Mouse (Mus musculus) limb, embryonic 10.5 days (tissue): ENCODE data around the gene Sipa1l3. TPM values are rescaled to one million over a fixed set of nuclear protein-coding genes. Genes with fewer than 3 reads are reported as not detected.
A peak's percentile ranks its signal among the peaks of the same experiment; 100 is the strongest.

ENCODE experiments used
- DNase-seq: peaks from one replicate; pipeline ENCODE4 v3.0.0-alpha.2; 2017; ENCODE audit warnings: low spot score
- H3K27ac ChIP-seq: fragments of 300-500 bp; sonication (generic); 2 replicates; pipeline ENCODE4 v1.5.1; 2016; ENCODE audit warnings: mild to moderate bottlenecking
- H3K27me3 ChIP-seq: fragments of 300-500 bp; sonication (generic); 2 replicates; pipeline ENCODE4 v1.6.1; 2016; ENCODE audit warnings: low read depth, mild to moderate bottlenecking; ENCODE audit not compliant: poor library complexity, severe bottlenecking
- H3K36me3 ChIP-seq: fragments of 300-500 bp; sonication (generic); 2 replicates; pipeline ENCODE4 v1.6.1; 2016; ENCODE audit warnings: mild to moderate bottlenecking, moderate library complexity
- H3K4me1 ChIP-seq: fragments of 300-500 bp; sonication (generic); 2 replicates; pipeline ENCODE4 v1.6.1; 2016
- H3K4me3 ChIP-seq: fragments of 300-500 bp; sonication (generic); 2 replicates; pipeline ENCODE4 v1.5.1; 2016; ENCODE audit warnings: mild to moderate bottlenecking, moderate library complexity
- H3K9me3 ChIP-seq: fragments of 300-500 bp; sonication (generic); replicated peaks from 2 replicates; pipeline ENCODE4 v1.6.1; 2016; ENCODE audit warnings: mild to moderate bottlenecking
- WGBS: fragments of 180-500 bp; shearing (Covaris S2); methylation state at CpG from one replicate; pipeline ENCODE4 v1.1.7; 2016; 5-methylcytosine and 5-hydroxymethylcytosine counted together
- polyA plus RNA-seq: library from polyadenylated mRNA; unstranded; fragments of >200 nt; fragmentation: Nextera tagmentation; extraction: Ambion mirVana; gene quantifications from 2 replicates; pipeline ENCODE4 v1.2.1, GENCODE M21; 2016

Sipa1l3 gene
- polyA plus RNA-seq, 1 experiment from 2014 or later = 12.6 TPM

GRCm38 (mm10) chr7:29318115-29318911 lies 200.1 kb downstream of the Sipa1l3 start:
- no peaks in the 10 kb centered on the region for H3K9me3 ChIP-seq
- WGBS = 5% methylated on average over 18 of the region's 18 CpGs
- H3K4me1 ChIP-seq = peaks cover 89% of the 10 kb centered on the region
- H3K27me3 ChIP-seq = no peaks in the 10 kb centered on the region
- peaks cover 36% of the 10 kb centered on the region for H3K36me3 ChIP-seq
- H3K27ac ChIP-seq = peak overlapping the region; percentile 95
- peak; percentile 65 for DNase-seq
- peak overlapping the region; percentile 45 for H3K4me3 ChIP-seq

DNA sequence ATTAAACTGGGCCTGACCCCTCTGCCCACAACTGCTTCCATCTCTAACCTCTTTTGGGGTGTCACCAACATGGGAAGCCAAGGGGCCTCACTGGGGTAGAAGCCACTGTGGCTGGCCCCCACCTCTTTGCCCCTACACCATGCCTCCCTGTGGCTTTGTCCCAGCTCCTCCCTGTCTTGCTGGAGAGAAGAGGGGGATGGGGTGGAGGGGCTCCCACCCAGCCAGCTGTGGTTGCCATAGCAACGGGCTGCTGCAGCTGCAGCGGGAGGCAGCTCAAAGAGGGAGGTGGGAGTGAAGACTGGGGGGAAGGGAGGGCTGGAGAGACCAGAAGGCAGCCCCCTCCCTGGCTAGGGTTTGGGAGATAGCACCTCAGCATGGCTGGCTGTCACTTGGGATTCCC lies 200.9 kb downstream of the Sipa1l3 start:
- peak; percentile 89 for DNase-seq
- no peaks in the 10 kb centered on the region for H3K9me3 ChIP-seq
- H3K27ac ChIP-seq = peak overlapping the region; percentile 95
- no peaks in the 10 kb centered on the region for H3K27me3 ChIP-seq
- peaks cover 35% of the 10 kb centered on the region for H3K36me3 ChIP-seq
- 0% methylated on average over 2 of the region's 2 CpGs for WGBS
- H3K4me3 ChIP-seq = peak overlapping the region; percentile 45
- H3K4me1 ChIP-seq = peaks cover 96% of the 10 kb centered on the region

GRCm38 (mm10) chr7:29316976-29317375 lies 201.5 kb downstream of the Sipa1l3 start:
- H3K9me3 ChIP-seq = no peaks in the 10 kb centered on the region
- no peaks in the 10 kb centered on the region for H3K27me3 ChIP-seq
- peak overlapping the region; percentile 45 for H3K4me3 ChIP-seq
- peaks cover 39% of the 10 kb centered on the region for H3K36me3 ChIP-seq
- peak overlapping the region; percentile 95 for H3K27ac ChIP-seq
- 2% methylated on average over 10 of the region's 10 CpGs for WGBS
- peak; percentile 80 for DNase-seq
- peaks cover 95% of the 10 kb centered on the region for H3K4me1 ChIP-seq

- H3K27me3 ChIP-seq = no peaks in the 10 kb centered on the region
- WGBS = 62% methylated on average over 17 of the region's 17 CpGs
- no peak for DNase-seq
- H3K9me3 ChIP-seq = no peaks in the 10 kb centered on the region
- H3K27ac ChIP-seq = peak overlapping the region; percentile 95
- H3K36me3 ChIP-seq = peaks cover 45% of the 10 kb centered on the region
- peaks cover 87% of the 10 kb centered on the region for H3K4me1 ChIP-seq
- H3K4me3 ChIP-seq = peak overlapping the region; percentile 18
Measured at GRCm38 (mm10) chr7:29316137-29316734, 202.2 kb downstream of the Sipa1l3 start.

- WGBS = 86% methylated on average over 13 of the region's 13 CpGs
- no peaks in the 10 kb centered on the region for H3K9me3 ChIP-seq
- peaks cover 52% of the 10 kb centered on the region for H3K36me3 ChIP-seq
- H3K4me3 ChIP-seq = no peak overlapping the region
- 0 out of 2 replicates have a peak, but pooled peaks cover under 1% of the 10 kb centered on the region for H3K27me3 ChIP-seq
- H3K4me1 ChIP-seq = peaks cover 76% of the 10 kb centered on the region
- no peak for DNase-seq
- H3K27ac ChIP-seq = peak overlapping the region; percentile 95
Measured at GRCm38 (mm10) chr7:29314844-29315628, 203.4 kb downstream of the Sipa1l3 start.

DNA sequence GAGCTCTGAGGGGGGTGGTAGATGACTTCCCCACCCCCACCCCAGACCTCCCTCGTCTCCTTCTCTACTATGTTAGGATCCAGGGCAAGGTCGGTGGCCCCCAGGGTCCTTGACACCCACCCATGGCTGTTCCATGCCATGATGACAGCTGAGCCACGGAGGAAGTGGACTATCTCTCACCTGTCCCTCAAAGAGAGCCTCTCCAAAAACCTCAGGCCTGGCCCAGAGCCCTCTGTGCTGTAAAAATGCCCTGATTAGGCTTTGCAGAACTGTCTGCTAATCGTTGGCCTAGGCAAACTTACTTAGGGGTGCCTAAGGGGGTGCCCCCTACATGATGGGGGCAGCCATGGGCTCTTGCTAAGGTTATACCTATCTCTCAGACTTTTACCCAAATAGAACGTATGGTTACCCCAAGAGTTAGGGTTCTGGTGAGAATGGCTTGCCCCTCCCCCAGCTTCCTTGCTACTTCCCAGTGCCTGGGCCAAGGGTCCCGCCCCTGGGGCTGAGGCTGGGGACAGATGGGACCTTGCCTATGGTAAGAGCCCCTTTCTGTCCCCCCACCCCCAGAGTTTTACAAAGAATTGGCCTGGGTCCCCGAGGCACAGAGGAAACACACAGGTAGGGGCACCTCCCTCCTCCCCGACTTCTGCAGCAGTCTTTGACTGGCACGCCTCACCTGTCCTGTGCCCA lies 204.7 kb downstream of the Sipa1l3 start:
- DNase-seq = no peak
- peaks cover 52% of the 10 kb centered on the region for H3K36me3 ChIP-seq
- H3K27ac ChIP-seq = peak overlapping the region; percentile 66
- 0 out of 2 replicates have a peak overlapping the region, but pooled peaks have one; percentile 0 for H3K4me3 ChIP-seq
- H3K27me3 ChIP-seq = 0 out of 2 replicates have a peak, but pooled peaks cover 9% of the 10 kb centered on the region
- H3K4me1 ChIP-seq = peaks cover 75% of the 10 kb centered on the region
- 50% methylated on average over 9 of the region's 9 CpGs for WGBS
- H3K9me3 ChIP-seq = no peaks in the 10 kb centered on the region

DNA sequence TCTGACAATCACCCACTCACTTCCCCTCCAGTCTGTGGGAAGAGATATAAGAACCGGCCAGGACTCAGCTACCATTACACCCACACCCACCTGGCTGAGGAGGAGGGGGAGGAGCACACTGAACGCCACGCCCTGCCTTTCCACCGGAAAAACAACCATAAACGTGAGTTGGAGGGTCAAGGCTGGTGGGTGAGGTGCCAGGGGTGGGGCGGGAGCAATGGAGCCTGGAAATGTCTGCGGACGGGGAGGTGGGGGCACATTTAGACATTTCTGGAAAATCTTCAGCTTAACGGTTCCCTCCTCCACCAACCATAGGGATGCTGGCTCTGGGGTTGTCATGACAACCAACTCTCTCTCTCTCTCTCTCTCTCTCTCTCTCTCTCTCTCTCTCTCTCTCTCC lies 205.4 kb downstream of the Sipa1l3 start:
- WGBS = 29% methylated on average over 9 of the region's 9 CpGs
- Histone ChIP-seq H3K27me3 (0 out of 2 replicates have a peak, but pooled peaks cover 9% of the 10 kb centered on the region), H3K4me1 (peaks cover 75% of the 10 kb centered on the region), H3K4me3 (peak overlapping the region; percentile 20; the same call in 1 of the 2 replicates), H3K9me3 (no peaks in the 10 kb centered on the region), H3K27ac (peak overlapping the region; percentile 66), H3K36me3 (peaks cover 52% of the 10 kb centered on the region)
- peak; percentile 40 for DNase-seq

DNA sequence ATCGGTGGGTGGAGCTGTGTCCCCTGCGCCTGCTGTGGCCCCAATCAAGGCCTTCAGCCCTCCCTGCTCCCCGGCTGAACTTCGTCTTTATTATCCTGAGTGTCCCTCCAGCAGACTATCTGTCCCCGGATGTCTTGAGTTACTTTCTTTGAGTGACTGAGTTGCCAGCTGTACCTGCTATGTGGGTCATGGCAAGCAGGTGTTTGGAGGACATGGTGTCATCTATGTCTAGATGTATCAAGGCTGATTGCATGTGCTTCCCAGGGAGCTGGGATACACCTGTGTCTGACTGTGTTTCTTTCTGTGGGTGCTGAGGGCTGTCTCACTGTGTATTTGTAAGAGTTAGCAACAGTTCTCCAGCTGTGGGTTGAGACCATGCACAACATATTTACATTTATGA lies 208.7 kb downstream of the Sipa1l3 start:
- WGBS = 9% methylated on average over 5 of the region's 5 CpGs
- H3K27ac ChIP-seq = peak overlapping the region; percentile 81
- H3K27me3 ChIP-seq = peaks cover 27% of the 10 kb centered on the region
- H3K4me3 ChIP-seq = peak overlapping the region; percentile 80
- no peak for DNase-seq
- peaks cover 35% of the 10 kb centered on the region for H3K36me3 ChIP-seq
- peaks cover 71% of the 10 kb centered on the region for H3K4me1 ChIP-seq
- no peaks in the 10 kb centered on the region for H3K9me3 ChIP-seq

GRCm38 (mm10) chr7:29309221-29309721 lies 209.2 kb downstream of the Sipa1l3 start:
- peaks cover 28% of the 10 kb centered on the region for H3K27me3 ChIP-seq
- 1% methylated on average over 36 of the region's 36 CpGs for WGBS

GRCm38 (mm10) chr7:29307350-29308104 lies 210.9 kb downstream of the Sipa1l3 start:
- H3K4me1 ChIP-seq = peaks cover 61% of the 10 kb centered on the region
- DNase-seq = peak; percentile 92
- no peaks in the 10 kb centered on the region for H3K9me3 ChIP-seq
- peaks cover 28% of the 10 kb centered on the region for H3K27me3 ChIP-seq
- 1% methylated on average over 42 of the region's 42 CpGs for WGBS
- peaks cover 20% of the 10 kb centered on the region for H3K36me3 ChIP-seq
- peak overlapping the region; percentile 83 for H3K27ac ChIP-seq
- peak overlapping the region; percentile 80 for H3K4me3 ChIP-seq

More at GRCm38 (mm10) chr7:29309221-29309721, 209.2 kb downstream of the Sipa1l3 start:
- Histone ChIP-seq H3K4me3 (peak overlapping the region; percentile 80), H3K4me1 (peaks cover 71% of the 10 kb centered on the region), H3K36me3 (peaks cover 30% of the 10 kb centered on the region), H3K27ac (peak overlapping the region; percentile 81), H3K9me3 (no peaks in the 10 kb centered on the region)
- peak; percentile 69 for DNase-seq

DNA sequence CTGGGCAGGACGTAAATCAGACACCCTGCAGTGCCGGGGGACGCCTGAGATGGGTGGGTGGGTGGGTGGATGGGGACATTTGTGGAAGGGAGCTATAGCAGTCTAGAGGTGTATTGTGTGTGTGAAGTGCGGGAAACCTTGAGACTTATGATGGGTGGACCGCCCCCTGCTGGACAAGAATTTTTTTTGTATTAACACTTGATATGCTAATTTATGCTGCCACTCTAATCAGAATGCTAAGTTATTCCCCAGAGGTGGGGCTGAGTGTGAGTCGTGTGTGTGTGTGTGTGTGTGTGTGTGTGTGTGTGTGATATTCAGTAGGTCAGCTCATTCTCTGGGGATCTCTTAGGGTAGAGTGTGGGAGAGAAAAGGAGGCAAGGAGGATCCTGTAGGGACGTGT lies 211.8 kb downstream of the Sipa1l3 start:
- WGBS = 22% methylated on average over 7 of the region's 7 CpGs
- Histone ChIP-seq H3K9me3 (no peaks in the 10 kb centered on the region), H3K27ac (no peak overlapping the region), H3K27me3 (peaks cover 28% of the 10 kb centered on the region), H3K4me3 (0 out of 2 replicates have a peak overlapping the region, but pooled peaks have one; percentile 10), H3K36me3 (peaks cover 11% of the 10 kb centered on the region), H3K4me1 (peaks cover 60% of the 10 kb centered on the region)
- DNase-seq = peak; percentile 60
